Mouse (Mus musculus): ENCODE measurements at regions not wholly inside any gene's neighbourhood (a gene's known extent, or its start where the extent isn't known, plus 50 kb on each side); places are given as distances from the start of the nearest gene placed in this dataset.
A peak's percentile ranks its signal among the peaks of the same experiment; 100 is the strongest.

- ATAC-seq (ENCODE audit: insufficient number of reproducible peaks, low FRiP score, low TSS enrichment): no peak
Measured at GRCm38 (mm10) chr1:94582526-94582925, 530.2 kb upstream of the Pdcd1 start.

DNA sequence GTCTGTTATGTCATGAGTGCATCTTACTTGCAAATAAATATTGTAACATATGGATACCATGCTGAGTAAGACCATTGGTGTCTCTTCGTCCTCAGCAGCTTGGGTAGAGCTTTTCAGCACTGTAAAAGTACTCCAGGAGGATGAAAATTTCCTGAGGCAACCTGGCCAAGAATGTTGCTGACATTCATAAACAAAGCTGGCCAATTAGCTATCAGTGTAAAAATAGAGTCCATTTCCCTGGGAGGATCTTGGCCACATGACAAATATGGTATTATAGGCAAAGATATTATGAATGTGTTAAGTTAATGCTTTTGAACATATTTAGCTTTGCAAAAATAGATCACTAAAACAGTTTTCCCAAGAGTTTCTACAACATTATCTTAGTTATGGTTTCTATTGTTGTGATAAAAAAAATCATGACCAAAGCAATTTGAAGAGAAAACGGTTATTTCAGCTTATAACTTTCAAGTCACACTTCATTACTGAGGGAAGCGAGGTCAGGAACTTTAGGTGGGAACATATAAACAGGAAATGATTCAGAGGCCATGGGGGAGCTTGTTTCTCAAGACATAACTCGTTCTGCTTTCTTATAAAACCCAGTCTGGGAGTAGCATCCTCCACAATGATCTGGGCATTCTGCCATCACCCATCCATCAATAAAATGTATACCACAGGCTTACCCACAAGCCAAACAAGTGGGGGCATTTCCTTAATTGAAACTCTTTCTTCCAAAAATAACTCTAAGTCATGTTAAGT is 529.5 kb upstream of the Pdcd1 start:
- no peak for ATAC-seq (ENCODE audit: insufficient number of reproducible peaks, low FRiP score, low TSS enrichment)

GRCm38 (mm10) chr1:94532773-94533541 is 480.6 kb upstream of the Pdcd1 start:
- ATAC-seq (ENCODE audit: insufficient number of reproducible peaks, low FRiP score, low TSS enrichment): no peak

- no peak for ATAC-seq (ENCODE audit: insufficient number of reproducible peaks, low FRiP score, low TSS enrichment)
Measured at GRCm38 (mm10) chr1:94504080-94504520, 451.7 kb upstream of the Pdcd1 start.

DNA sequence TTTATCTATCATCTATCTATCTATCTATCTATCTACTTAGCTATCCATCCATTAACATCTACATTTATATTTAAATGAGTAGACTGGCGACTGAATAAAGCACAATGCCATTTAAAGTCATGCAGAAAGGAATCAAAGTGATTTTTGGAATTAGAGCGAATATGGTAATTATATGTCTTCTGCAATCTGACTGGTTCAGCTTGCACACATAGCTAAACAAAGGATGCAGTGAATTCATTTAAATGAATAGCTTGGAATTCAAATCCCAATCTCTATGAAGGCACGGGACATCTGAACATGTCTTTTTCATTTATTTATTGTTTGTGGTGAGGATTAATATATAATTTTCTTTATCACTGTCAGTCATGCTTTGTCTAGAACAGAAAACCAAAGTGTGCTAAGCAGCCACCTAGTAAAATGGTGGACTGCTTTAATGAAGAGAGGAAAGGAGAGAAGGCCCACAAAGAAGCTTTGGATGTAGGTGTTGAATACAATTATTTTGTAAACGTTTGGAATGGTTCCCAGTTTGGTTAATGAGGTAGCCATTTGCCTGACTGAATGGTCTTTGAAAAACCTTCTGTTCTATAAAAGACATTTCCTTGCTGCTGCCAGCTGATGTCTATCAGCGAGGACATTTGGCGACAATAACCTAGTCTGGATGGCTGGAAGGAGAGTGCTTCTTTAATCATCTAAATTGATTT is 451.2 kb upstream of the Pdcd1 start:
- ATAC-seq (ENCODE audit: insufficient number of reproducible peaks, low FRiP score, low TSS enrichment): no peak

GRCm38 (mm10) chr1:94502066-94502861 is 449.9 kb upstream of the Pdcd1 start:
- ATAC-seq (ENCODE audit: insufficient number of reproducible peaks, low FRiP score, low TSS enrichment): no peak

DNA sequence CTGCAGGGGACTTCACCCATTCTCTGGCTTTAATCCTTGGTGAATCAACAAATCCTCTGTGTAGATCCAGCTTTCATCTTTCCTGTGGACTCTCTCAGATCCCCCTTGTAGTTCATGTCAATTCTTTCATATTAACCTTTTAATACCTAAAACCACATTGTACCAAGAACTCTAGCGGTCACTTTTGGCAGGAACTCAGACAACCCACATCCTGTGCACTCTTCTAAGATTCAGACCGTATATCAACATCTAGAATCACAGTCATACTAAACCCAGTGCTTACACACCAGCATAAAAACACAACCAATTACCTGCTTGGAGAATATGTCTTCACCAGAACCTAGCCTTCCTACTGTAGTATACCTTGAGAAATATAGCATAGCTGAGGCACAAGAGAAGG is 444.6 kb upstream of the Pdcd1 start:
- ATAC-seq (ENCODE audit: insufficient number of reproducible peaks, low FRiP score, low TSS enrichment): no peak

DNA sequence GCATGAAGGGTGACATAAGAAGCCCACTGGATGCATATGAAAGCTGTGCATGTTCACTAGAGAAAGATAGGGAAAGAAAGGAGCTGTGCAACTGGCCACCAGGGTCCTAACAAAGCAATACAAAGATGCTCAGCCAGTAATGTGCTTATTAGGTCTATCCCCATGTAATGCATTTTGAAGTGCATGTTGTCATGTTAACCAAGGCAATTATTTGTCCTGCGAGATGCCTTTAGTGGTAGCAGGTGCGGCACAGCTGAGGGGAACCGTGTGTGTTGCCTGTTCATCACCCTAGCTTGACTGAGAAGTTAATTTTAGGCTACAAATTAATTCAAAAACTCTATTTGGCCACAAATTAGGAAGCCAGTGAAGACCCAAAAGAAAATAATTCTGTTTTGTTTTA is 444.0 kb upstream of the Pdcd1 start:
- no peak for ATAC-seq (ENCODE audit: insufficient number of reproducible peaks, low FRiP score, low TSS enrichment)

DNA sequence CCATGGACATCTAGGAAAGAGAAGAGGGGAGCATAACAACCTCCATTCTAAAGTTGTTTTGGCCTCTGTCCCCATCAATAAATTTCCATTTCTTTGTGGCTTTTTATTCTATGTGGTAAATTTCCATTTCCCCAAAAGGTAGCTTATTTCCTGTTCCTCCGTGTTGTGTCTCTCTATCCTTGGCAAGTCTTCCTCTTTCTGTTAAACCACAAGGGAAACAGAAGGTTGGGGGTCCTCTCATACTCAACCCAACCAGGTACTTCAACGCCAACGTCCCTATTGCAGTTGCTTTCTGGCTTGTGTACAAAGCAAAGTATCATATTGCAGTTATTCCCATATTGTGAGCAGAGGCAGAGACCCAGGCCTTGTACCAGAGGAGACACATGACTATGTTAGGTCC is 434.7 kb upstream of the Pdcd1 start:
- no peak for ATAC-seq (ENCODE audit: insufficient number of reproducible peaks, low FRiP score, low TSS enrichment)

- peak; percentile 100 for ATAC-seq (ENCODE audit: insufficient number of reproducible peaks, low FRiP score, low TSS enrichment)
Measured at GRCm38 (mm10) chr1:94469834-94470233, 417.5 kb upstream of the Pdcd1 start.

- ATAC-seq (ENCODE audit: insufficient number of reproducible peaks, low FRiP score, low TSS enrichment): no peak
Measured at GRCm38 (mm10) chr1:94423731-94424130, 371.4 kb upstream of the Pdcd1 start.

GRCm38 (mm10) chr1:94413043-94413442 is 360.7 kb upstream of the Pdcd1 start:
- ATAC-seq (ENCODE audit: insufficient number of reproducible peaks, low FRiP score, low TSS enrichment): no peak

DNA sequence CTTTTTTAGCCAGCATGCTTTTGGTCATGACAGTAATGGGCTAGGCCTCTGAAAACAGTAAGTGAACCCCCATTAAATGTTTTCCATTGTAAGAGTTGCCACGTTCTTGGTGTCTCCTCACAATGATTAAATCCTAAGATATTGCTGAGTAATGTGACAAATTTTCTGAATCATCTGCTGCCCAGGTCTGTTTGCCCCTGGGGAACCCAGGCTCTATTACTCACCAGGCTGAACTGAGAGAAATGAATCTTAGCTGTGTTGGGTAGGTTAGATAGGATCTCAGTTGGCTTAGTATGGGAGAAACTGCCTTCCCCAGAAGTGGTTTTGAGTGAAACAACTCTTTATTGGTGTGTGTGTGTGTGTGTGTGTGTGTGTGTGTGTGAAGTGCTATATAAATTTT is 314.3 kb upstream of the Pdcd1 start:
- ATAC-seq (ENCODE audit: insufficient number of reproducible peaks, low FRiP score, low TSS enrichment): no peak

DNA sequence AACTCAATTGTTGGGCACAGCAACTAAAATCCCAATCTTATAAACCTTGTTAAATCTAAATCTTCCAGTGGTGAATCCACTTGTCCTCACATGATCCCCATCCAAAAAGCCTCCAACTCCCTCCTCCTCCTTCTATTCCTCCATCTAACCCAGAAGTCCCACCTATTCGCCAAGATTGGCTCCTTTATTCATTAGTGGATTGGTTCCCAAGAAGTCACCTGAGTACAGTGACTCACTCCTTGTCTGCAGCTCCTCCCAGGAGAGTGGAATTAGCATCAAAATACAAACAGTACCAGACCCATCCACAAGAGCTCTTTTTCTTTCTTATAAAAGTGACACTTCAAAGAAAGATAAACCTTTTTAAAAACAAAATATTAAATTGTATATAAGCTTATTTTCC is 304.6 kb upstream of the Pdcd1 start:
- no peak for ATAC-seq (ENCODE audit: insufficient number of reproducible peaks, low FRiP score, low TSS enrichment)

- ATAC-seq (ENCODE audit: insufficient number of reproducible peaks, low FRiP score, low TSS enrichment): no peak
Measured at GRCm38 (mm10) chr1:94355873-94356272, 303.5 kb upstream of the Pdcd1 start.

- ATAC-seq (ENCODE audit: insufficient number of reproducible peaks, low FRiP score, low TSS enrichment): no peak
Measured at GRCm38 (mm10) chr1:94342576-94342975, 290.2 kb upstream of the Pdcd1 start.

GRCm38 (mm10) chr1:94341237-94341636 is 288.9 kb upstream of the Pdcd1 start:
- ATAC-seq (ENCODE audit: insufficient number of reproducible peaks, low FRiP score, low TSS enrichment): no peak

DNA sequence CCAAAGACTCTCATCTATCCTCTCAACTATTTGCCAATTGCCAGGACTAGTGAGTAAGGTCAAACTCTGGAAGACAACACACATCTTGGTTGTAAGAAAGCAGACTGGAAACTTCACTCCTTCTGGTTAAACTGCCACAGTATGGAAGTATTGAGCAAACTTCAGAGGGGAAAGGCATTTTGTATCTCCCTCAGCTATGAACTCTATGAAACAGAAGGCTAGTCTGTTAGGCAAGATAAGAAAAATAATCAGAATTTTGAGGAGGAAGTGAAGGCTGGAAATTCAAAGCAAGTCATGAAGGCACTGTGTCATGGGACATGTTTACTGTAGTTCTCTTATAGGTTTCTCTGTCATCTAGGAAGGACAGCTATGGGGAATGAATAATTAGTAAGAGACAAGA is 265.7 kb upstream of the Pdcd1 start:
- no peak for ATAC-seq (ENCODE audit: insufficient number of reproducible peaks, low FRiP score, low TSS enrichment)

- no peak for ATAC-seq (ENCODE audit: insufficient number of reproducible peaks, low FRiP score, low TSS enrichment)
Measured at GRCm38 (mm10) chr1:94298395-94298794, 246.0 kb upstream of the Pdcd1 start.

DNA sequence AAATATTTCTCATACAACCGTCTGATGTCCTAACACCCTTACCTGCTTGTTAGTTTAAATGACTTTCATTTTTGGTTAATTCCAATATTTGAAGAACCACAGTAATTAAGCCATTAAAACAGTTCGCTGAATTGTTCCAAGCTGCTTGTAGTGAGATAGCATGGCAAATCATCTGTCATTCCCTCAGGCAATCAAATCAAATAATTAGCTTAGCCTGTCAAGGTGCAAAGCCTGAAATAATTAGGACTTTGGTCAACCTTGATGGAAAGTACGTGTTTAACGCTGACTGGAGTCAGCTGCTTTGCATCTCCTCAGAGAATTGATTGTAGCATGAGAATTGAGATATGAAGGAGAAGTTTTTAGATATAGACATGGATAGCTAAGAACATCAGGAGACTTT is 220.2 kb upstream of the Pdcd1 start:
- ATAC-seq (ENCODE audit: insufficient number of reproducible peaks, low FRiP score, low TSS enrichment): no peak

Measured in cerebellum, adult (tissue).